Mouse (Mus musculus) cortical plate, adult 2 months (tissue): ENCODE results near the gene Rbck1.

Source experiments
- CTCF ChIP-seq: fragments of 200-500 bp; IDR thresholded peaks from 2 replicates; pipeline ENCODE4 v1.5.1; 2011; ENCODE audit warnings: mild to moderate bottlenecking, control low read depth, low read length; ENCODE audit not compliant: insufficient read depth; ENCODE audit errors: extremely low read depth
- POLR2A ChIP-seq: fragments of 200-500 bp; IDR thresholded peaks from 2 replicates; pipeline ENCODE4 v1.6.1; 2011; ENCODE audit warnings: mild to moderate bottlenecking, low read length, control low read depth; ENCODE audit not compliant: insufficient read depth; ENCODE audit errors: extremely low read depth

DNA sequence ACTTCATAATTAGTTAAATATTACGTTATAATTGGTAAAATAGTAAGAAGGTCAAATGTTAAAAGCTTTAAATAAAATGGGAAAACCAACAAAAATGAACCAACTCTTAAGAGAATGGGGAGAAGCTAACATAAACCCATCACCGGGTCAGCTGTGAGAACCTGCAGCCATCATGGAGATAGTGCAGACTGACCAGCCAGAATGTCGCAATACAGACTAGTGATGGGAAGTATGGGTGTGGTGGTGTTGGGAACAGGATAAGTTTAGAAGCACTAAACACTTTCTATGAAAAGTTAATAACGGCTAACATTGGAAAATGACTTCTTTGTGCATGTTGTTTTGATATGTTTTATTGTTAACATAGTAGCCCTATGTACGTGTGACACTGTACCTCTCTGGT, 44.9 kb downstream of the Rbck1 start:
- no peak for TF ChIP-seq CTCF
- no peak for TF ChIP-seq POLR2A
